Mouse (Mus musculus): ENCODE measurements around the gene Brdt. TPM values are rescaled to one million over a fixed set of nuclear protein-coding genes. Genes with fewer than 3 reads are reported as not detected.
A peak's percentile ranks its signal among the peaks of the same experiment; 100 is the strongest.

Brdt gene
- polyA plus RNA-seq (2014; fragmentation: Nextera tagmentation; extraction: Ambion mirVana): 3.9 and 4.9 TPM in 2 replicates

DNA sequence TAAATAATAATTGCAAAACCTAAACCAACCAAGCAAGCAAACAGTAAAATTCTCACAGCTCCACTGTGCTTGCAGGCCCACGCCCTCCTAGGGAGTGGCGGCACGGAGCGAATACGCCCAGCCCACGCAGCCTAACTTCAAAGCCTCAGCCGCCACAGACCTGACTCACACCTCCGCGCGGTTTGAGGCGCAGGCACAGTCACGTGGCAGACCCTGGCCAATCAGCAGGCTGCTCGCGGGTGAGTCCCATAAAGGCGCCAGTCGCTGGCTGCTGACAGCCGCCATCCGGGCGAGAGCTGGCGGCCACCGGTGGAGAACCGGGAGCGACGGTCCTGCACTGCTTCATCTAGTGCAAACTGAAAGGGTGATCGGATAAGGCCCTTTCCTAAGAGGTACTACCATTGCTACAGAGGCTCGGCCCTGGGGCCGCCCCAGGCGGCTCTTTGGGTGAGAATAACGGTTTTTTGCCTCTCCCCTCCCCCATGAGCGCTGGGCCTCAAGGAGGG lies at the start of gene Brdt:
TSS of gene Brdt (plus strand) at position 244 of the 506 bp plus-strand sequence.
- no peaks in the 10 kb centered on the region for H3K4me1 ChIP-seq (ENCODE audit: control insufficient read depth, insufficient read depth, low read length)
- H3K4me3 ChIP-seq (ENCODE audit: low read depth, low read length): no peak within 1 kb of the TSS
- no peak for ATAC-seq (ENCODE audit: low read depth)
- no peak within 1 kb of the TSS for H3K27ac ChIP-seq (ENCODE audit: low read depth, low read length)
- WGBS: 92% methylated on average over 30 of the region's 30 CpGs
- H3K9me3 ChIP-seq (ENCODE audit: control insufficient read depth, low read length): no peaks in the 10 kb centered on the region
- no peaks in the 10 kb centered on the region for H3K27me3 ChIP-seq (ENCODE audit: control insufficient read depth, insufficient read depth, low read length)
- H3K36me3 ChIP-seq (ENCODE audit: control insufficient read depth, insufficient read depth, low read length): no peaks in the 10 kb centered on the region
- no peak within 1 kb of the TSS for H3K9ac ChIP-seq (replicated peaks; ENCODE audit: low read depth, low read length)
- H3K4me2 ChIP-seq (ENCODE audit: low read depth, low read length): no peak within 1 kb of the TSS

- no peaks in the 10 kb centered on the region for H3K9me3 ChIP-seq (ENCODE audit: control insufficient read depth, low read length)
- H3K9ac ChIP-seq (replicated peaks; ENCODE audit: low read depth, low read length): no peak overlapping the region
- no peak overlapping the region for H3K4me2 ChIP-seq (ENCODE audit: low read depth, low read length)
- no peaks in the 10 kb centered on the region for H3K4me1 ChIP-seq (ENCODE audit: control insufficient read depth, insufficient read depth, low read length)
- no peak overlapping the region for H3K4me3 ChIP-seq (ENCODE audit: low read depth, low read length)
- no peaks in the 10 kb centered on the region for H3K27me3 ChIP-seq (ENCODE audit: control insufficient read depth, insufficient read depth, low read length)
- ATAC-seq (ENCODE audit: low read depth): no peak
- no peak overlapping the region for H3K27ac ChIP-seq (ENCODE audit: low read depth, low read length)
- 79% methylated on average over 9 of the region's 9 CpGs for WGBS
- H3K36me3 ChIP-seq (ENCODE audit: control insufficient read depth, insufficient read depth, low read length): no peaks in the 10 kb centered on the region
These were observed 48.2 kb upstream of the Brdt start for GRCm38 (mm10) chr5:107282561-107283307.

DNA sequence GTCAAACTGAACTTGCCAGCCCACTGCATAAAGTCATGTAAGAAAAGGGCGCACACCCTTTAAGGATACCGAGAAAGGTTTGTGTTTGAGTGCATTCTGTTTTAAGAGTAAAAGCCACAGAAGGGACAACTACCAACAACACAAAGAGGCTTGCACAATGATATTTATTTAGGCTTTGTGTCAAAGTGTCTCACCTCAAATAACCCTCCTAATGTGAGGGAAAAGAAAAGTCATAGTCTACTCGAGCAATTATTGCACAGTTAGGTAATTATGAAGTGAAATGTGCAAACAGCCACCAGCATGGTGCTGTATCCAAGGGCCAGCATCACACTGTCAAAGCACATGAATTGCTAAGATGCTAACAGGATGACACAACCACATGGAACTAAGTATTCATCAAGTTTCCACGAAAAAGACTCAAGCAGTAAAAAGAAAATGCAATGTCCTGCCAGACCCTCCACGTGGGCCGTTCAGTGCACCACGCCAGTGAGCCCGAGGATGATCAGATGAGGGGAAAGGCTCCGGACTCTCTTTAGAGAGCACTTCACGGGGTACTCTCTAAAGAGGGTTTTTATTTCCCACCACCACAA lies 46.9 kb upstream of the Brdt start:
- Histone ChIP-seq H3K9ac (replicated peaks; ENCODE audit: low read depth, low read length) (no peak overlapping the region), H3K4me2 (ENCODE audit: low read depth, low read length) (no peak overlapping the region), H3K27me3 (ENCODE audit: control insufficient read depth, insufficient read depth, low read length) (peaks cover 7% of the 10 kb centered on the region; the same call in 1 of the 2 replicates), H3K27ac (ENCODE audit: low read depth, low read length) (no peak overlapping the region), H3K4me1 (ENCODE audit: control insufficient read depth, insufficient read depth, low read length) (peaks cover 6% of the 10 kb centered on the region; the same call in 1 of the 2 replicates), H3K9me3 (ENCODE audit: control insufficient read depth, low read length) (no peaks in the 10 kb centered on the region), H3K36me3 (ENCODE audit: control insufficient read depth, insufficient read depth, low read length) (no peaks in the 10 kb centered on the region), H3K4me3 (ENCODE audit: low read depth, low read length) (no peak overlapping the region)
- ATAC-seq (ENCODE audit: low read depth): no peak
- WGBS: 66% methylated on average over 10 of the region's 10 CpGs

GRCm38 (mm10) chr5:107285563-107285962 lies 45.4 kb upstream of the Brdt start:
- 93% methylated on average over 6 of the region's 6 CpGs for WGBS
- Histone ChIP-seq H3K27me3 (ENCODE audit: control insufficient read depth, insufficient read depth, low read length) (peaks cover 7% of the 10 kb centered on the region; the same call in 1 of the 2 replicates), H3K9me3 (ENCODE audit: control insufficient read depth, low read length) (no peaks in the 10 kb centered on the region), H3K4me1 (ENCODE audit: control insufficient read depth, insufficient read depth, low read length) (peaks cover 6% of the 10 kb centered on the region; the same call in 1 of the 2 replicates), H3K4me3 (ENCODE audit: low read depth, low read length) (no peak overlapping the region), H3K9ac (replicated peaks; ENCODE audit: low read depth, low read length) (no peak overlapping the region), H3K4me2 (ENCODE audit: low read depth, low read length) (no peak overlapping the region), H3K36me3 (ENCODE audit: control insufficient read depth, insufficient read depth, low read length) (no peaks in the 10 kb centered on the region), H3K27ac (ENCODE audit: low read depth, low read length) (no peak overlapping the region)
- no peak for ATAC-seq (ENCODE audit: low read depth)

DNA sequence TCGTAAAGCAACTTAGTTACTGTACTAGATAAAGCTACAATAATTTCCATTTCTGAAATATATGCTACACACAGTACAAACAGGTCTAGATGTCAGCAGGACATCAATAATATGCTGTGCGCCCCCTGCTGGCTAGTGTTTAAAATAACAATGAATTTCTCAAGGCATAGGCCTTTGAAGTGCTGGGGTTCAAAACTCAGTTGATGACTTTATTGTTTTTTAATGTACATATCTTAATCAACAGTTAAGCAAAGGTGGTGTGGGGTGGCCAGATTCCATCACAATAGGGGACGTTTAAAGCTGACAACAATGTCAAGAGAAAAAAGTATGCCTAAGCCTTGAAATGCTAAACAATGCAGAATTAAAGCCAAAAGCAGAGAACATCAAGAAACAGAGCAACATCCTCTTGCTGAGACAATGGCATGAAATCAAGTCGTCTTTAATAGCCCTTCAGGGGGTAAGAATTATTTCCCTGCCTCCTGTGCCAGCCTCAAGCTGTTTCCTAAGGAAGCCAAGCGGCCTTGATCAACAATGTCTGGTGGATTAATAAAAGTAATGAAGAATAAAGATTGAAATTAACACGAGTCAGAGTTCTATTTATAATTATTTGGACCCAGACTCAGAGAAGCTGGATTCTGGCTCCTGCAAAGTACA lies 43.6 kb upstream of the Brdt start:
- Histone ChIP-seq H3K27ac (ENCODE audit: low read depth, low read length) (no peak overlapping the region), H3K9ac (replicated peaks; ENCODE audit: low read depth, low read length) (no peak overlapping the region), H3K36me3 (ENCODE audit: control insufficient read depth, insufficient read depth, low read length) (no peaks in the 10 kb centered on the region), H3K9me3 (ENCODE audit: control insufficient read depth, low read length) (no peaks in the 10 kb centered on the region), H3K4me1 (ENCODE audit: control insufficient read depth, insufficient read depth, low read length) (peaks cover 6% of the 10 kb centered on the region; the same call in 1 of the 2 replicates), H3K27me3 (ENCODE audit: control insufficient read depth, insufficient read depth, low read length) (peaks cover 7% of the 10 kb centered on the region; the same call in 1 of the 2 replicates), H3K4me2 (ENCODE audit: low read depth, low read length) (no peak overlapping the region; the same call in 1 of the 2 replicates), H3K4me3 (ENCODE audit: low read depth, low read length) (no peak overlapping the region)
- ATAC-seq (ENCODE audit: low read depth): no peak
- 22% methylated on average over 6 of the region's 6 CpGs for WGBS

DNA sequence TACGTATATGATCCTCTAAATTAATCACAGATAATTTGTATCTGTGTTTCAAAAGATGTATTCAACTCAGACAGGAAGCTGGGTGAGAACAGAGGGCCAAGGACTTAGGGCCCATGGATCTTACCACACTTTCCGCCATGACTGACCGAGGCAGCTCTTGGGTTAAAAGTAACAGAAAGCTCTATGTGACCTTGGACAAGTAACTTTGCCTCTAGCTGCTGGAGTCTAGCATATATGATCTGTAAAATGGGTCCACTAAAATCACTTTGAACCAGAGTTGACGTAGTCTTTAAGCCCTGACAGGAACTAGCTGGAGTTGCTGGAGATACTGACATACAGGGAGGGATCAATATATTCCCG lies 43.1 kb upstream of the Brdt start:
- H3K27me3 ChIP-seq (ENCODE audit: control insufficient read depth, insufficient read depth, low read length): peaks cover 7% of the 10 kb centered on the region; the same call in 1 of the 2 replicates
- no peak for ATAC-seq (ENCODE audit: low read depth)
- no peaks in the 10 kb centered on the region for H3K9me3 ChIP-seq (ENCODE audit: control insufficient read depth, low read length)
- peaks cover 6% of the 10 kb centered on the region; the same call in 1 of the 2 replicates for H3K4me1 ChIP-seq (ENCODE audit: control insufficient read depth, insufficient read depth, low read length)
- no peak overlapping the region for H3K27ac ChIP-seq (ENCODE audit: low read depth, low read length)
- 44% methylated on average over 5 of the region's 5 CpGs for WGBS
- peak overlapping the region; percentile 96 for H3K4me2 ChIP-seq (ENCODE audit: low read depth, low read length)
- no peaks in the 10 kb centered on the region for H3K36me3 ChIP-seq (ENCODE audit: control insufficient read depth, insufficient read depth, low read length)
- peak overlapping the region; percentile 76 for H3K4me3 ChIP-seq (ENCODE audit: low read depth, low read length)
- H3K9ac ChIP-seq (replicated peaks; ENCODE audit: low read depth, low read length): no peak overlapping the region

- peaks cover 7% of the 10 kb centered on the region; the same call in 1 of the 2 replicates for H3K27me3 ChIP-seq (ENCODE audit: control insufficient read depth, insufficient read depth, low read length)
- peak overlapping the region; percentile 76 for H3K4me3 ChIP-seq (ENCODE audit: low read depth, low read length)
- 0 out of 2 replicates have a peak, but pooled peaks have one; percentile 2 for ATAC-seq (ENCODE audit: low read depth)
- WGBS: under 1% methylated on average over 62 of the region's 62 CpGs
- H3K9me3 ChIP-seq (ENCODE audit: control insufficient read depth, low read length): no peaks in the 10 kb centered on the region
- peak overlapping the region; percentile 4; the same call in 1 of the 2 replicates for H3K27ac ChIP-seq (ENCODE audit: low read depth, low read length)
- peak overlapping the region; percentile 96 for H3K4me2 ChIP-seq (ENCODE audit: low read depth, low read length)
- H3K9ac ChIP-seq (replicated peaks; ENCODE audit: low read depth, low read length): peak overlapping the region; percentile 73
- peaks cover 6% of the 10 kb centered on the region; the same call in 1 of the 2 replicates for H3K4me1 ChIP-seq (ENCODE audit: control insufficient read depth, insufficient read depth, low read length)
- no peaks in the 10 kb centered on the region for H3K36me3 ChIP-seq (ENCODE audit: control insufficient read depth, insufficient read depth, low read length)
These were observed 42.3 kb upstream of the Brdt start for GRCm38 (mm10) chr5:107288427-107289233.

GRCm38 (mm10) chr5:107289234-107289764 lies 41.7 kb upstream of the Brdt start, which contains the start of gene Tgfbr3:
Gene Tgfbr3 (minus strand): TSS chr5:107289629.
- Histone ChIP-seq H3K36me3 (ENCODE audit: control insufficient read depth, insufficient read depth, low read length) (no peaks in the 10 kb centered on the region), H3K4me2 (ENCODE audit: low read depth, low read length) (peak within 1 kb of the TSS; percentile 96), H3K27ac (ENCODE audit: low read depth, low read length) (peak within 1 kb of the TSS; percentile 4; the same call in 1 of the 2 replicates), H3K4me3 (ENCODE audit: low read depth, low read length) (peak within 1 kb of the TSS; percentile 76), H3K27me3 (ENCODE audit: control insufficient read depth, insufficient read depth, low read length) (peaks cover 7% of the 10 kb centered on the region; the same call in 1 of the 2 replicates), H3K9ac (replicated peaks; ENCODE audit: low read depth, low read length) (peak within 1 kb of the TSS; percentile 73), H3K9me3 (ENCODE audit: control insufficient read depth, low read length) (no peaks in the 10 kb centered on the region), H3K4me1 (ENCODE audit: control insufficient read depth, insufficient read depth, low read length) (peaks cover 6% of the 10 kb centered on the region; the same call in 1 of the 2 replicates)
- WGBS: 1% methylated on average over 52 of the region's 54 CpGs
- ATAC-seq (ENCODE audit: low read depth): peak; percentile 94

Measured in neural tube, embryonic 14.5 days (tissue).